Mouse (Mus musculus) heart, adult 11 months (tissue): ENCODE measurements around the gene Olfr1239.

Experiments
- DNase-seq: peaks from one replicate; pipeline ENCODE4 v3.0.0; 2022

Olfr1239 gene

GRCm38 (mm10) chr2:89420307-89420706 is at the start of gene Olfr1239:
Gene Olfr1239, minus strand, starts transcription at chr2:89420407.
- no peak for DNase-seq

GRCm38 (mm10) chr2:89442900-89443299 is 22.7 kb upstream of the Olfr1239 start, which contains the start of gene Olfr1240:
Gene Olfr1240, minus strand, starts transcription at chr2:89443000.
- no peak for DNase-seq

- no peak for DNase-seq
These were observed 5.7 kb downstream of the Olfr1239 start for GRCm38 (mm10) chr2:89414557-89414956.

DNA sequence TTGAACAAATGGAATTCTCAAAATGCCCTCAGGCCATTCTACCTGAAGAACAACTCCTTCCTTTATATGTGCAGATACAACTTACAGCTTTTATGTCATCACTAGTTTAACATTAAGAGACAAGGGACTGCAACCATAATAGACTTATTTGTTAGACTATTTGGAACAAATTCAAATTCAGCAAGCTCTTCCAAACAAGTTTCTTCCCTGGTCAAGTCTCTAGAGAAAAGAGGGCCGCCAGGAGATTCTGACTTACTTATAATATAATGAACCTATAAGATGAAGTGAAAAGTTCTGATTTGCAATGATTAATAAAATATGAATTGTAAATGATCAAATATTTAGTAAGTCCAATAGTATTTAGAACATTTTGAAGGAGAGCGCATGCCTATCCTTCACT is 10.6 kb downstream of the Olfr1239 start, which contains the start of gene Olfr1238:
Olfr1238 (minus strand) TSS at position 101 of the 400 bp plus-strand sequence.
- DNase-seq = no peak

- DNase-seq = no peak
These were observed 19.3 kb downstream of the Olfr1239 start for GRCm38 (mm10) chr2:89400882-89401281.
